Mouse (Mus musculus) kidney, postnatal 14 days (tissue): ENCODE measurements around the gene Tacc2.

ENCODE experiments used
- DNase-seq: peaks from one replicate; pipeline ENCODE4 v3.0.0; 2022; ENCODE audit warnings: mixed read lengths

Gene Tacc2

GRCm38 (mm10) chr7:130656965-130657364 is 79.7 kb downstream of the Tacc2 start:
- DNase-seq: no peak

GRCm38 (mm10) chr7:130657751-130658150 is 80.5 kb downstream of the Tacc2 start:
- DNase-seq: peak; percentile 67

- no peak for DNase-seq
Measured at GRCm38 (mm10) chr7:130659129-130659528, 81.9 kb downstream of the Tacc2 start.

- DNase-seq: no peak
Measured at GRCm38 (mm10) chr7:130662250-130662649, 85.0 kb downstream of the Tacc2 start.

GRCm38 (mm10) chr7:130662869-130663268 is 85.6 kb downstream of the Tacc2 start:
- no peak for DNase-seq

- DNase-seq: no peak
Measured at GRCm38 (mm10) chr7:130664037-130664436, 86.8 kb downstream of the Tacc2 start.

GRCm38 (mm10) chr7:130664629-130665028 is 87.4 kb downstream of the Tacc2 start:
- DNase-seq: no peak

- no peak for DNase-seq
Measured at GRCm38 (mm10) chr7:130665358-130665757, 88.1 kb downstream of the Tacc2 start.

- peak; percentile 21 for DNase-seq
Measured at GRCm38 (mm10) chr7:130668013-130668412, 90.8 kb downstream of the Tacc2 start.

GRCm38 (mm10) chr7:130668729-130669281 is 91.6 kb downstream of the Tacc2 start:
- DNase-seq: peak; percentile 80

- peak; percentile 85 for DNase-seq
Measured at GRCm38 (mm10) chr7:130669370-130669881, 92.2 kb downstream of the Tacc2 start.

GRCm38 (mm10) chr7:130670358-130670757 is 93.1 kb downstream of the Tacc2 start:
- DNase-seq: peak; percentile 44

GRCm38 (mm10) chr7:130671301-130671700 is 94.1 kb downstream of the Tacc2 start:
- no peak for DNase-seq

GRCm38 (mm10) chr7:130673169-130674033 is 96.2 kb downstream of the Tacc2 start:
- peak; percentile 56 for DNase-seq

GRCm38 (mm10) chr7:130674526-130674925 is 97.3 kb downstream of the Tacc2 start:
- DNase-seq: no peak

GRCm38 (mm10) chr7:130676885-130677540 is 99.8 kb downstream of the Tacc2 start:
- DNase-seq: no peak

GRCm38 (mm10) chr7:130677541-130678274 is 100.5 kb downstream of the Tacc2 start:
- DNase-seq: no peak

- DNase-seq: no peak
Measured at GRCm38 (mm10) chr7:130678414-130678813, 101.2 kb downstream of the Tacc2 start.

GRCm38 (mm10) chr7:130681798-130682197 is 104.6 kb downstream of the Tacc2 start:
- peak; percentile 84 for DNase-seq

GRCm38 (mm10) chr7:130688601-130689000 is 111.4 kb downstream of the Tacc2 start:
- DNase-seq: peak; percentile 33

GRCm38 (mm10) chr7:130690869-130691268 is 113.6 kb downstream of the Tacc2 start:
- no peak for DNase-seq

GRCm38 (mm10) chr7:130691931-130692330 is 114.7 kb downstream of the Tacc2 start:
- DNase-seq: no peak
